Mouse (Mus musculus): ENCODE data around the gene Lrrc28.
A peak's percentile ranks its signal among the peaks of the same experiment; 100 is the strongest.

The Lrrc28 gene

GRCm38 (mm10) chr7:67645681-67646014 lies 580 bp upstream of the Lrrc28 start:
- no peak for DNase-seq (ENCODE audit: low spot score)

- DNase-seq (ENCODE audit: low spot score) = no peak
Measured at GRCm38 (mm10) chr7:67644291-67644690, 777 bp downstream of the Lrrc28 start.

- no peak for DNase-seq (ENCODE audit: low spot score)
Measured at GRCm38 (mm10) chr7:67642955-67643354, 2.1 kb downstream of the Lrrc28 start.

- DNase-seq (ENCODE audit: low spot score) = peak; percentile 68
Measured at GRCm38 (mm10) chr7:67639006-67639405, 6.1 kb downstream of the Lrrc28 start.

- no peak for DNase-seq (ENCODE audit: low spot score)
Measured at GRCm38 (mm10) chr7:67636161-67636560, 8.9 kb downstream of the Lrrc28 start.

GRCm38 (mm10) chr7:67634210-67634609 lies 10.9 kb downstream of the Lrrc28 start:
- no peak for DNase-seq (ENCODE audit: low spot score)

GRCm38 (mm10) chr7:67632380-67632779 lies 12.7 kb downstream of the Lrrc28 start:
- no peak for DNase-seq (ENCODE audit: low spot score)

- DNase-seq (ENCODE audit: low spot score) = peak; percentile 85
Measured at GRCm38 (mm10) chr7:67630817-67631216, 14.3 kb downstream of the Lrrc28 start.

GRCm38 (mm10) chr7:67629681-67630080 lies 15.4 kb downstream of the Lrrc28 start:
- DNase-seq (ENCODE audit: low spot score) = no peak

GRCm38 (mm10) chr7:67626671-67627070 lies 18.4 kb downstream of the Lrrc28 start:
- DNase-seq (ENCODE audit: low spot score) = no peak

GRCm38 (mm10) chr7:67622151-67622550 lies 22.9 kb downstream of the Lrrc28 start:
- peak; percentile 67 for DNase-seq (ENCODE audit: low spot score)

- peak; percentile 52 for DNase-seq (ENCODE audit: low spot score)
Measured at GRCm38 (mm10) chr7:67619836-67620235, 25.2 kb downstream of the Lrrc28 start.

- no peak for DNase-seq (ENCODE audit: low spot score)
Measured at GRCm38 (mm10) chr7:67618316-67618715, 26.8 kb downstream of the Lrrc28 start.

GRCm38 (mm10) chr7:67617646-67618045 lies 27.4 kb downstream of the Lrrc28 start:
- no peak for DNase-seq (ENCODE audit: low spot score)

- DNase-seq (ENCODE audit: low spot score) = no peak
Measured at GRCm38 (mm10) chr7:67616890-67617289, 28.2 kb downstream of the Lrrc28 start.

- no peak for DNase-seq (ENCODE audit: low spot score)
Measured at GRCm38 (mm10) chr7:67614464-67614861, 30.6 kb downstream of the Lrrc28 start.

GRCm38 (mm10) chr7:67613795-67614463 lies 31.1 kb downstream of the Lrrc28 start:
- no peak for DNase-seq (ENCODE audit: low spot score)

- no peak for DNase-seq (ENCODE audit: low spot score)
Measured at GRCm38 (mm10) chr7:67608348-67609024, 36.6 kb downstream of the Lrrc28 start.

- no peak for DNase-seq (ENCODE audit: low spot score)
Measured at GRCm38 (mm10) chr7:67607669-67608347, 37.3 kb downstream of the Lrrc28 start.

- DNase-seq (ENCODE audit: low spot score) = no peak
Measured at GRCm38 (mm10) chr7:67606250-67606649, 38.8 kb downstream of the Lrrc28 start.

GRCm38 (mm10) chr7:67605114-67605513 lies 40.0 kb downstream of the Lrrc28 start:
- no peak for DNase-seq (ENCODE audit: low spot score)

- no peak for DNase-seq (ENCODE audit: low spot score)
Measured at GRCm38 (mm10) chr7:67598050-67598449, 47.0 kb downstream of the Lrrc28 start.

- DNase-seq (ENCODE audit: low spot score) = no peak
Measured at GRCm38 (mm10) chr7:67596961-67597360, 48.1 kb downstream of the Lrrc28 start.

All from adipocyte (in vitro differentiated cells).